Mouse (Mus musculus) frontal cortex, adult 2 months (tissue): ENCODE results near the gene Krtap2-4. TPM values are rescaled to one million over a fixed set of nuclear protein-coding genes. Genes with fewer than 3 reads are reported as not detected.

Experiments used
- DNase-seq, 2 experiments: peaks; one replicate each; pipeline ENCODE4 v3.0.0; 2022; ENCODE audit warnings: low spot score in 1 of 2; ENCODE audit errors: extremely low spot score in 1 of 2
- polyA plus RNA-seq: library from polyadenylated mRNA; depleted of rRNA; stranded (reverse); fragments of >200 nt; gene quantifications from 2 replicates; pipeline ENCODE4 v1.2.3, GENCODE M21; 2012; rRNA removed

Krtap2-4 gene
- polyA plus RNA-seq, 1 experiment: not detected

GRCm38 (mm10) chr11:99585096-99585495 is 29.6 kb downstream of the Krtap2-4 start:
- peak in 1 of 2 experiments; percentile 42 for DNase-seq

- DNase-seq: no peak
These were observed 31.4 kb downstream of the Krtap2-4 start, which contains the start of gene Krtap1-4 for GRCm38 (mm10) chr11:99583245-99583704. Krtap1-4 (minus strand) TSS chr11:99583654.

GRCm38 (mm10) chr11:99581564-99581963 is 33.1 kb downstream of the Krtap2-4 start:
- DNase-seq: peak in 1 of 2 experiments; percentile 51

- DNase-seq: no peak
These were observed 33.6 kb downstream of the Krtap2-4 start for GRCm38 (mm10) chr11:99581051-99581450.

GRCm38 (mm10) chr11:99580636-99581035 is 34.0 kb downstream of the Krtap2-4 start, which contains the start of gene Krtap1-5:
Krtap1-5 (minus strand) TSS chr11:99581016.
- no peak for DNase-seq

DNA sequence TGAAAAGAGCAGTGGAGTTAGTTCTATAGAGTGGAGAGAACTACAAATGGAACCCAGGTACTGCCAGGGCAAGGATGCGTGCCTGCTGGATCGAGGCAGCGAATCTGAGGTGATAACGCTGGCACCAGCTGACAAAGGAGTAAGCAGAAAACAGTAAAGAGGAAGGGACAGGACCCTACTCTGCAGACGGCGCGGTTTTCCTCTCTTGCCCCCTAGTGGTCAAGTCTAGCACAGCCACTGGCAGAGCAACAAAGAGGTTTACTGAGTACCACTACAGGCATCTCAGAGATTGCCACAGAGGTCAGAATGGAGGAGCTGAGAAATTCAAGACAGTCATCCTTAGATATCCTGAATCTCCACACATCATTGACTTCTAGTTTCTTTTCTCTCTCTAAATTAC is 40.5 kb downstream of the Krtap2-4 start:
- DNase-seq: peak in 1 of 2 experiments; percentile 82

DNA sequence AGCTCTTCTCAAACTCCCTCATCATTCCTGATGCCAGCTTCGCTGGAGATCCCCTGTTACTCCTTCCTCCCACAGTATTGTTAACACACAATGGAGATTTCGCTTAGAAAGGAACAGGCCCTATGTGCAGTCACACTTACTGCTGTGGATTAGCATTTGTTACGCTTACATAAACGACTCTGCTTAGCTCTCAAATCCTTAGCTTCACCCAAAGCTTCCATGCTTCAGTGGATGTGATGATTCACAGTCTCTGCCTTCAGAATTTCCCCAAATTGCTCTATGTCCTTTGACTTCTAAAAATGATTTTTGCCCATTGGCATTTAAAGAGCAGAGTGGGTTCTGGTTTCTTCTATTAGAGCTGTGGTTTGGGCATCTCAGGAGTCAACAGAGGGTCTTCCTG is 41.5 kb downstream of the Krtap2-4 start:
- peak in 1 of 2 experiments; percentile 44 for DNase-seq

- no peak for DNase-seq
These were observed 48.1 kb downstream of the Krtap2-4 start, which contains the start of gene Krtap3-1 for GRCm38 (mm10) chr11:99566530-99566929. Krtap3-1 (minus strand) TSS chr11:99566630.

Other genes starting within 250 kb of the Krtap2-4 start
- gene Krt28, start 239.9 kb downstream of the Krtap2-4 start, polyA plus RNA-seq: 0.17 TPM in 1 of 2 replicates, not detected in the other
- gene Krt10, start 225.5 kb downstream of the Krtap2-4 start, polyA plus RNA-seq: 9.3 and 11.7 TPM in 2 replicates
- 6.7 and 9.7 TPM in 2 replicates for gene Krt12, start 192.6 kb downstream of the Krtap2-4 start, polyA plus RNA-seq
- gene Krt20, start 176.7 kb downstream of the Krtap2-4 start, polyA plus RNA-seq: 0.08 TPM in 2 replicates
- 0.15 TPM in 1 of 2 replicates, not detected in the other for gene Krt23, start 121.7 kb downstream of the Krtap2-4 start, polyA plus RNA-seq
- gene Krt39, start 93.5 kb downstream of the Krtap2-4 start, polyA plus RNA-seq: not detected in 2 replicates
- gene Krt40, start 71.7 kb downstream of the Krtap2-4 start, polyA plus RNA-seq: 0.08 TPM in 1 of 2 replicates, not detected in the other
- not detected in 2 replicates for gene Krtap3-3, start 64.0 kb downstream of the Krtap2-4 start, polyA plus RNA-seq
- gene Krtap3-2, start 58.0 kb downstream of the Krtap2-4 start, polyA plus RNA-seq: not detected in 2 replicates
- not detected in 2 replicates for gene Gm11939, start 55.4 kb downstream of the Krtap2-4 start, polyA plus RNA-seq
- not detected in 2 replicates for gene Krtap3-1, start 48.2 kb downstream of the Krtap2-4 start, polyA plus RNA-seq
- gene Krtap1-5, start 33.8 kb downstream of the Krtap2-4 start, polyA plus RNA-seq: not detected in 2 replicates
- gene Krtap1-4, start 31.2 kb downstream of the Krtap2-4 start, polyA plus RNA-seq: not detected in 2 replicates
- gene Krtap1-3, start 23.5 kb downstream of the Krtap2-4 start, polyA plus RNA-seq: not detected in 2 replicates
- not detected in 2 replicates for gene Krtap9-3, start 16.7 kb downstream of the Krtap2-4 start, polyA plus RNA-seq
- gene Gm11938, start 11.5 kb downstream of the Krtap2-4 start, polyA plus RNA-seq: not detected in 2 replicates
- not detected in 2 replicates for gene Gm11937, start 4.7 kb downstream of the Krtap2-4 start, polyA plus RNA-seq
- not detected in 2 replicates for gene Gm11562, start 5.6 kb upstream of the Krtap2-4 start, polyA plus RNA-seq
- not detected in 2 replicates for gene Krtap4-1, start 13.4 kb upstream of the Krtap2-4 start, polyA plus RNA-seq
- not detected in 2 replicates for gene Krtap4-2, start 20.2 kb upstream of the Krtap2-4 start, polyA plus RNA-seq
- not detected in 2 replicates for gene Krtap4-7, start 29.2 kb upstream of the Krtap2-4 start, polyA plus RNA-seq
- not detected in 2 replicates for gene Gm11555, start 35.4 kb upstream of the Krtap2-4 start, polyA plus RNA-seq
- gene Gm11563, start 44.1 kb upstream of the Krtap2-4 start, polyA plus RNA-seq: not detected in 2 replicates
- not detected in 2 replicates for gene Krtap4-6, start 51.1 kb upstream of the Krtap2-4 start, polyA plus RNA-seq
- gene Gm14190, start 75.9 kb upstream of the Krtap2-4 start, polyA plus RNA-seq: not detected in 2 replicates
- not detected in 2 replicates for gene Gm14180, start 119.4 kb upstream of the Krtap2-4 start, polyA plus RNA-seq
- not detected in 2 replicates for gene Gm11595, start 158.1 kb upstream of the Krtap2-4 start, polyA plus RNA-seq
- not detected in 2 replicates for gene Krtap4-8, start 165.9 kb upstream of the Krtap2-4 start, polyA plus RNA-seq
- not detected in 2 replicates for gene Krtap4-9, start 170.4 kb upstream of the Krtap2-4 start, polyA plus RNA-seq
- gene Gm11596, start 178.6 kb upstream of the Krtap2-4 start, polyA plus RNA-seq: not detected in 2 replicates
- gene Gm11569, start 184.1 kb upstream of the Krtap2-4 start, polyA plus RNA-seq: not detected in 2 replicates
- gene Gm11554, start 189.6 kb upstream of the Krtap2-4 start, polyA plus RNA-seq: not detected in 2 replicates
- not detected in 2 replicates for gene Krtap4-13, start 195.0 kb upstream of the Krtap2-4 start, polyA plus RNA-seq
- not detected in 2 replicates for gene Gm11564, start 200.8 kb upstream of the Krtap2-4 start, polyA plus RNA-seq
- gene 2300003K06Rik, start 223.2 kb upstream of the Krtap2-4 start, polyA plus RNA-seq: not detected in 2 replicates
- gene Krtap4-16, start 236.8 kb upstream of the Krtap2-4 start, polyA plus RNA-seq: not detected in 2 replicates
- not detected in 2 replicates for gene Gm11568, start 243.1 kb upstream of the Krtap2-4 start, polyA plus RNA-seq
- not detected in 2 replicates for gene Gm11559, start 249.6 kb upstream of the Krtap2-4 start, polyA plus RNA-seq